Mouse (Mus musculus) right cerebral cortex, postnatal 10 days (tissue): ENCODE results near the gene Dlx6.

Experiments used
- DNase-seq, 2 experiments: peaks; one replicate each; pipeline ENCODE4 v3.0.0; 2021; ENCODE audit warnings: low spot score in 2 of 2

Gene Dlx6

DNA sequence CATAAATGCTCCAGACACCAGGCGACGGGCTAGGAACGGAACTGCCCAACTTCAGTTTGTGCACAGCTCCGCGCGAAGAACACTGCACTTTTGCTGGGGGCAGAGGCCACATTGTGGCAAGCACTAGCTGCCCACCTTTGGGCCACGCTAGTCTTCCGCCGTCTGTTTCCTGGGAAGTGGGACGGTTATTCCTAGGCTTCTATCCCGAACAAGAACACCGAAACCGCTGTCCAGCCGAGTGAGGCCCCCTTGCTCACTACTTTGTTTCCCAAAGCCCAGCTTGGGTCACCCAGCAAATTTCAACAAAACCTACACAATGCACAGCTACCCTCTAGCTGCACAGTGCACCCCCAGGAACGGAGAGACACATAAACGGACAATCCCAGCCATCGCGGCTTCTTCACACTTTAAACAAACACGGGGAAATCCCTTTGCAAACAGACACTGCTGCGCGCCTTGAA, 3.2 kb upstream of the Dlx6 start:
- DNase-seq, result no peak

DNA sequence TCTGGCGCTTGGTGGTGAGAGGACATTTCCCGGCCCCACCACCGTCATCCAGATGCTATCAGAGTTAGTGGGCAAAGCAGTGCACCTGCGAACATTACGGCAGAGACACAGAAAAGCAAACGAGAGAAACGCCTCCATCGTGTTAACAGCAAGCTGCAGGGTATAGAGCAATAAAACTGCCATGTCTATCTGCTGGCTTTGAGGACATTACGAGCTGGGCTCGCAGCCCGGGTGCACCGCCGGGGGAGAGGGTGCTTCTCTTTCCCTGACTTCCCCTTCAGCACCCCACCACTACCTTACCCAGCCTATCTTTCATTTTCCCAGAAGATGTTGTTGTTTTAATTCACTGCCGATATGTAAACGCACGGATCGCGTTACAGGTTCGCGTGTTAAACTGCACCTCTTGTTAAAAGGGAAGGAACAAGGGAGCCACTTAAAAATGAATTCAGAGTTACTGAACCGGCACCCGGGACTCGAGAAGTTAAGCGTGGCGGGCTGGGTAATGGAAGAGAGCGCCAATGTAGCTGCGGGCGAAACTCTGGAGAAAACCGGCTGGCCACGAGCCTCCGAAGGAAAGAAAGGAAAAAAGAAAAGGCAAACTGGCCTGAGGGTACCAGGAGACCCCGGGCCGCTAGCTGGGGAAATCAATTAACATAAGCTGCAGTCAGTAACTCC, 2.6 kb upstream of the Dlx6 start:
- DNase-seq, result no peak

DNA sequence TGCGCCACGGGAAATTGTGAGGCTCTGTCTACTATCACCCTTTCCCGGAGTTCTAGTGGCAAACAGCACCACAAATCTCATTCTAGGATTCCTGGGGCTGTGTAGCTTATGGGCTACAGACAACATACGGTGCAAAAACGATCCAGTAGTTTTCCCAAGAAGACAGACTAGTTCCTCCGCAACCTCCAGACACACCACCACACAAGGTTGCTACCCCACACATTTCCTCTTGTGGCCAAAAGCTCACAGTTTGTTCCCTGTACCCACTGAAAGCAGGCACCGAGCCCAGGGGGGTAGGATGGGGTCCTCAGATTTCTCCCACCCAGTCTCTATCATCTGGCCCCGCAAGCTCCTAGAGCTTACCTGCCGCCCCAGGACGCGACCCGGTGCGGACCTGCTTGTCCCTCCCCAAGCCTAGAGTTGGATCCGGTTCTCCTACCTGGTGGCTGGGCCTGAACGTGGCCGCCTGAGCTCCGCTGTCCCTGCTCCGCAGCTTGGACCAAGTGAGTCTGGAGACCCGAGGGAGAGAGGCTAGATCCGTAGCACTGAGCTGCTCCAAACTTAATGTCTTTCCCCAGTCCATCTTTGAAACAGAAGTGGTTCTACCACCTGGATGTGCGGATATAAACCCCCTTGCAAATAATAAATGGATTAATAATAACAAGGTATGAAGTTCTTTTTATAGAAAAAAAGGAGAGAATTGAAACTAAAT, 1.9 kb upstream of the Dlx6 start:
- DNase-seq, result no peak

DNA sequence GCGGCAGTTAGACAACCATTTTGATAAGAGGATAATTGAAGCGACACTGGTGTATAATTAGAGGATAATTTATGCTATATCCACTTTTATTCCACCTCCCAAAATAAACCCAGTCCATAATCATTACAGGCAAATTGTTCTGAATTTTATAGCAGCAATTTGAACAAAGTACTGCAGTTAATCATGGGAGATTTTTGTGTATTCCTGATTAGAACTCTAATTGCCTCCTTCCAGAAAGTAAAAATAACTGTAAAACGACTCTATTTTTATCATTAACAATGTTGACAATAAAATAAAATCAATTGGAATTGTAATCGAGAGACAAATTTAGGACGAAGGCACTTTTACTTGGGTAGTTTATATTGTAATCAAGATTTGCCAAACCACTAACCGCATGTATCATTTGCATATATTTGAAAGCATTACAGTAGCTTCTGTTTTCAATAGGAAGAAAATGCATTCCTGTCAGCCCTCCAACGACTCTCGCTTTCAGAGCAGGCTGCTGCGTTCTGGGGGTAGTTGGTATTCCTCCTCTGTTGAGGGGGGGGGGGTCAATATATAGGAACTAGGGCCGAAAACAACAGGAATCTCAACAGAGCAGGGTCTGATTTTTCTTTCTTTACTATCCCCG, 1.2 kb upstream of the Dlx6 start:
- DNase-seq, result no peak

- peak; percentile 83 to 87 for DNase-seq
Observed at GRCm38 (mm10) chr6:6862611-6863010, 523 bp upstream of the Dlx6 start.

DNA sequence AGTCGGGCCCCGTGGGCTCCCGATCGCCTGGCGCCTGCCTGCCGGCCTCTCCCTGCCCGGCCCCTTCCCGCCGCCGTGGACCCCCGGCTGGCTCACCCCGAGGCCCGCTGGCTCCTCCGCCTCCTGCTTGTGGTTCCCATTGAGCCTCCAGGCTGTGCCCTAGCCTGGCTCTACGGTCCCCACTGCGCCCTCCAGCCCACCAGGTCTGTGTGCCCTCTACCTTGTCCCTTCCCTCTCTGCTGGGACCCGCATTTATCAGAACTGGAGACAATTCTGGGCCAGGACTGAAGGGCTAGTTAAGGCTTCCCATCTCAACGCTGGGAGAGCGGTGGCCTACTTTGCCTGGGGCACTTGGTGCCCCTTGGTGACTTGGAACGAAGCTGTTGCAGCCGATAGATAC, 821 bp downstream of the Dlx6 start:
- DNase-seq, result no peak

DNA sequence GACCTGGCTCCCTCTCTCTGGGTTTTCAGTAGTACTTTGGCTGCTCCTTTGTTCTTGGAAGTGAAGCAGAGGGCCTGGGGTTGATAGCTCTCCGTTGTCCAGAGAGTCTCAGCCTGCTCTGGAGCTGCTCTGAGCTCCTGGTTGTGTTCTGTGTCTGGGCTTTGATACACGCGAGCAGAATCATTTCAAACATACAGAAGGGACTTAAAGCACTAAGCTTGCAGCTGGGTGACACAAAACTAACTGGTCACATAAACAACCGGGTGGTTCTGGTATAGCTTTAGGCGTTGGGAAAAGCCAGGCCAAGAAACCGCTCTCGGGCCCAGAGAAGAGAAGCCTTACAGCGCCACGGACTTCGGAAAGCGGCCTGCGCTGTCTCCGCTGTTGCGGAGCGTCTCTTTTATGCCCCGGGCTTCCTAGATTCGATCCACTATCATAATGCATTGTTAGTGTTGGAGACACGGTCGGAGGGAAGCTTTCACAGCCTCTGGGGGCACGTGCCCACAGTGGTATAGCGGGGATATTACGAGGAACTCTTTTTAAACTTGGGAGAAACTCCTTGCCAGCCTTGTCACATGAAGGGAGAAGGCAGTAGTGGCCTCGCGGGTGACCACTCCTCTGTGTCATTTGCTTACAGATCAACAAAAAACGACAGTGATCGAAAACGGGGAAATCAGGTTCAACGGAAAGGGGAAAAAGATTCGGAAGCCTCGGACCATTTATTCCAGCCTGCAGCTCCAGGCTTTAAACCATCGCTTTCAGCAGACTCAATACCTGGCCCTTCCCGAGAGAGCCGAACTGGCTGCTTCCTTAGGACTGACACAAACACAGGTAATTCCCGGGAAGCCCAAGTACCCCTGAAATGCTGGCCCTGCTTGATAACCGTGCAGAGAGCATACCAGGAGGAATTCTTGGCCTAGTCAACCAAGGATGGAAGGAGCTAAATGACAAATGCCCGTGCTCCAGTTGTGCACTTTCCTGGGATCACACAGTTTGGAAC, 1.6 kb downstream of the Dlx6 start:
- DNase-seq, result no peak

DNA sequence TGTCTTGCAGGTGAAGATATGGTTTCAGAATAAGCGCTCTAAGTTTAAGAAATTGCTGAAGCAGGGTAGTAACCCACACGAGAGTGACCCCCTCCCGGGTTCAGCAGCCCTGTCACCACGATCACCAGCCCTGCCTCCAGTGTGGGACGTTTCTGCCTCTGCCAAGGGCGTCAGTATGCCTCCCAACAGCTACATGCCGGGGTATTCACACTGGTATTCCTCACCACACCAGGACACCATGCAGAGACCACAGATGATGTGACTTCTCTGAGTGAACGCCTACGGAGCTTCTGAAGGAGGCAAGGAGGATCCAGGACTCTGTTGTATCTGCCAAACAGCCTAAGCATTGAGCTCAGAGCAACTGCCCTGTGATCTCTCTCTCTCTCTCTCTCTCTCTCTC, 3.9 kb downstream of the Dlx6 start:
- no peak for DNase-seq

- no peak for DNase-seq
Observed at GRCm38 (mm10) chr6:6869041-6869685, 6.0 kb downstream of the Dlx6 start.

DNA sequence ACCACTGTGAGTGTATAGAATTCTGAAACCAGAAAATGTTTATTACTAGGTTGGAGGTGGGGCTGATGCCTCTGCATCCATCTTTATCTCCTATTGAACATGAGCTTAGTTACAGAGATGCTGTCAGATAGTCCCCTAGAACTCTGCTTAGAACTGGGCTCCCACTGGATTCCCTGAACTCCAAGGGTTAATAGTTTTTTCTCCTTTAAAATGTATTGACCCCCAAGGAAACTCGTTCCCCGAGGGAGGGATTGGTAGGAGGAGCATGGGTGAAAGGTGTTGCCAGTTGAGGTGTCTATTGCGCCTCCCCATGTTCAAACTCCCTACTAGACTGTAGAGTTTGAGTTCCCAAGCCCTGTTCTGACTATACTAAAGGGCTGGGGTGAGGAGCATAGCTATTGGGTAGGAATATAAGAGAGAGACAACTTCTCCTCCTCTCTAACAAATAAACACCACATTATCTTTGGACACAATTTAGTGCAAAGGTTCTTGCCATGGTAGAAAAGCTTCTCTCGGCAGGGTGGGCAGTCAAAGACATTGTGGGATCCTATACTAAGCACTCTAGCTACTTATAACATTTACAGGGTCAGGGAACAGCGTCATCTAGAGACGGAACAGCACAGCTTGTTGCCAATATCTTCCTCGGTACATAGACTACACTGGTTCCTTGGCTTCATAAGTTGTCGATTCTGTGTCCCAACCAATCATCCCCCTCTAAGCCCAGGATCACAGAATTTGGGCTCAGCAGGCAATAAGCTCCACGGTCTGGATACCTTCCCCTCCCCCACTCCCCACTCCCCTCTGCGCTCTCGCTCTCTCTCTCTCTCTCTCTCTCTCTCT, 7.0 kb downstream of the Dlx6 start:
- no peak for DNase-seq

DNA sequence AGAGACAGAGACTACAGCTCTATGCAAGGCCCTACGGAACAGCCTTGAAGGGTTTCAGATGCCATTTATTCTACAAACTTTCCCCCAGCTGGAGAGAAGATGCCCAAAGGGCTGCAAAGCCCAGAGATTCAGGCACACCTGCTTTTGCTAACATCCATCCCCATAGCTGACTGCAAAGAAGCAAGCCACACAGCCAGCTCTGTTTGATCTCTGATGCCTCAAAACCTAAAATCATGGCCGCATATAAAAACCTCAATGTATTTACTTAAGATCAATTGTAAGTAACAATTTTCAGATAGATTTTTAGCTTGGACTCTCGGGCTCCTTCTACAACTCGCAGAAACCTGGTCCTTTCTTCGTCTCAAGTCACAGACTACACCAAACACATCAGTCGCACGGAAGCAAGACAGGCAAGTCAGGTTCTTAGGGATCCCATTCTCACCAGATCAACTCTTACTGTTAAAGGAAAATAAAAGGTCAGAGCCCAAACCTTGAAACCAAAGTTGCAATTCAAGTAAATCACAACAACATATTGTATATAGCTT, 7.8 kb downstream of the Dlx6 start:
- DNase-seq, result no peak

GRCm38 (mm10) chr6:6871692-6872091, 8.6 kb downstream of the Dlx6 start:
- no peak for DNase-seq

DNA sequence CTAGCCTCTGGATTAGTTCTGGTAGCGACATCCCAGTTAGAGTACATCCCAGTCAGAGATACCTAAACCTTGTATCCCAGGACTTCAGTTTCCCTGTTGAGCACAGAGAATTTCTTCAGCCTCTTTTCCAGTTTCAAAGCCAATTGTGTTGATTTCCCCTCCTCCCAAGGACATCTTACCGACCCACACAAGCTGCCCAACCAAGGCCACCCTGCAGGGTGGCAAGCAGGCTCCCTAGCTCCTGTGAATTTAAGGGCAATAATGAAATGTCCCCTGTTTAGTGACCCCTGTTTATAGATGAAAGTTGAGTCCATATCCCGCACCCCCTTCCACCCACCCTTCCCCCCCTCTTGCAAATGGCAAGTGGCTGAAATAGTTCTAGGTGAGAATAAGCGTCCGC, 9.7 kb downstream of the Dlx6 start:
- DNase-seq, result no peak

GRCm38 (mm10) chr6:6873476-6874072, 10.4 kb downstream of the Dlx6 start:
- DNase-seq, result no peak

- DNase-seq, result no peak
Observed at GRCm38 (mm10) chr6:6874073-6874771, 11.1 kb downstream of the Dlx6 start.

DNA sequence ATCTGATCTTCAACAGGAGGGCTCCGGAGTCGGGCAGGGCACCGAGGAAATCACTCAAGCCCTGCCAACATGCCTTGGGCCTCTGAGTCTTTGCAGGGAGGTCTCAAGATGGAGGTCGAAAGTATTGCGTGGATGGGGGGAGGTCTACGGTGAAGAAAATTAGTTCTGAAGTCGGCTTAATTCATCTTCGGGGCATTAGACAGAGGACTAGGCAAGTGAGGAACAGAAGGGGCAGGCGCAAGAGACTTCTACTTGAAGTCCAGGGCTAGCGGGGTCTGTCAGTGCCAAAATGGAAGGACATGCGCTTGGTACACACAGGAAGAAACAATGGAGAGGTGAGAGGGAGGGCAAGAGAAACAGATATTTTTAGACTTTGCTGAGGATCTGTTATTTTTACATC, 12.0 kb downstream of the Dlx6 start:
- no peak for DNase-seq

GRCm38 (mm10) chr6:6875676-6876075, 12.5 kb downstream of the Dlx6 start:
- DNase-seq, result no peak

- DNase-seq, result no peak
Observed at GRCm38 (mm10) chr6:6876231-6876630, 13.1 kb downstream of the Dlx6 start.

GRCm38 (mm10) chr6:6876731-6877130, 13.6 kb downstream of the Dlx6 start:
- DNase-seq, result no peak
